Mouse (Mus musculus) heart, adult 11 months (tissue): ENCODE data around the gene Meis1.

Experiments
- DNase-seq: peaks from one replicate; pipeline ENCODE4 v3.0.0; 2022

The Meis1 gene

GRCm38 (mm10) chr11:19018489-19019203, at the start of gene Meis1:
Meis1 (minus strand) TSS chr11:19018985.
- peak; percentile 100 for DNase-seq

GRCm38 (mm10) chr11:19067334-19067733, 48.5 kb upstream of the Meis1 start:
- DNase-seq: no peak

- peak; percentile 61 for DNase-seq
Observed at GRCm38 (mm10) chr11:19049276-19049675, 30.5 kb upstream of the Meis1 start.

- peak; percentile 52 for DNase-seq
Observed at GRCm38 (mm10) chr11:19036595-19037166, 17.9 kb upstream of the Meis1 start.

- DNase-seq: peak; percentile 96
Observed at GRCm38 (mm10) chr11:19026581-19027561, 8.1 kb upstream of the Meis1 start.

- peak; percentile 64 for DNase-seq
Observed at GRCm38 (mm10) chr11:19025976-19026520, 7.3 kb upstream of the Meis1 start.

- DNase-seq: peak; percentile 83
Observed at GRCm38 (mm10) chr11:19024496-19025265, 5.9 kb upstream of the Meis1 start.

GRCm38 (mm10) chr11:19023356-19023755, 4.6 kb upstream of the Meis1 start:
- DNase-seq: peak; percentile 76

GRCm38 (mm10) chr11:19022576-19022975, 3.8 kb upstream of the Meis1 start:
- DNase-seq: peak; percentile 69

- peak; percentile 92 for DNase-seq
Observed at GRCm38 (mm10) chr11:19020951-19021710, 2.3 kb upstream of the Meis1 start.

- DNase-seq: peak; percentile 100
Observed at GRCm38 (mm10) chr11:19020371-19020824, 1.6 kb upstream of the Meis1 start.

GRCm38 (mm10) chr11:19019204-19020171, 703 bp upstream of the Meis1 start:
- peak; percentile 96 for DNase-seq

GRCm38 (mm10) chr11:19017719-19018413, 919 bp downstream of the Meis1 start:
- peak; percentile 70 for DNase-seq

GRCm38 (mm10) chr11:19017262-19017661, 1.5 kb downstream of the Meis1 start:
- no peak for DNase-seq

GRCm38 (mm10) chr11:19016481-19017220, 2.1 kb downstream of the Meis1 start:
- DNase-seq: peak; percentile 78

- DNase-seq: peak; percentile 92
Observed at GRCm38 (mm10) chr11:19015731-19016461, 2.9 kb downstream of the Meis1 start.

GRCm38 (mm10) chr11:19015381-19015730, 3.4 kb downstream of the Meis1 start:
- DNase-seq: peak; percentile 74
